Mouse (Mus musculus): ENCODE results near the gene Hpcal1. TPM values are rescaled to one million over a fixed set of nuclear protein-coding genes. Genes with fewer than 3 reads are reported as not detected.

Gene Hpcal1
- polyA plus RNA-seq, 1 experiment from 2014 or later = 77.0 TPM

- whole genome bisulfite sequencing = 0% methylated on average over 30 of the region's 30 CpGs
- Histone ChIP-seq H3K4me1 (replicated peaks) (peaks cover 28% of the 10 kb centered on the region), H3K4me2 (peak overlapping the region; percentile 88), H3K9me3 (no peaks in the 10 kb centered on the region), H3K27me3 (0 out of 2 replicates have a peak, but pooled peaks cover 4% of the 10 kb centered on the region), H3K36me3 (no peaks in the 10 kb centered on the region), H3K9ac (peak overlapping the region; percentile 80), H3K4me3 (peak overlapping the region; percentile 56), H3K27ac (replicated peaks) (no peak overlapping the region)
- peak; percentile 57 for ATAC-seq (ENCODE audit: low read depth)
Measured at GRCm38 (mm10) chr12:17691320-17691876, 742 bp downstream of the Hpcal1 start.

GRCm38 (mm10) chr12:17691891-17692321, 1.2 kb downstream of the Hpcal1 start:
- H3K4me2 ChIP-seq = peak overlapping the region; percentile 88
- under 1% methylated on average over 23 of the region's 23 CpGs for WGBS
- ATAC-seq (ENCODE audit: low read depth) = no peak
- no peaks in the 10 kb centered on the region for H3K36me3 ChIP-seq
- H3K9me3 ChIP-seq = no peaks in the 10 kb centered on the region
- H3K4me1 ChIP-seq (replicated peaks) = peaks cover 28% of the 10 kb centered on the region
- H3K27me3 ChIP-seq = 0 out of 2 replicates have a peak, but pooled peaks cover 4% of the 10 kb centered on the region
- H3K27ac ChIP-seq (replicated peaks) = no peak overlapping the region
- H3K4me3 ChIP-seq = peak overlapping the region; percentile 56
- H3K9ac ChIP-seq = peak overlapping the region; percentile 80

DNA sequence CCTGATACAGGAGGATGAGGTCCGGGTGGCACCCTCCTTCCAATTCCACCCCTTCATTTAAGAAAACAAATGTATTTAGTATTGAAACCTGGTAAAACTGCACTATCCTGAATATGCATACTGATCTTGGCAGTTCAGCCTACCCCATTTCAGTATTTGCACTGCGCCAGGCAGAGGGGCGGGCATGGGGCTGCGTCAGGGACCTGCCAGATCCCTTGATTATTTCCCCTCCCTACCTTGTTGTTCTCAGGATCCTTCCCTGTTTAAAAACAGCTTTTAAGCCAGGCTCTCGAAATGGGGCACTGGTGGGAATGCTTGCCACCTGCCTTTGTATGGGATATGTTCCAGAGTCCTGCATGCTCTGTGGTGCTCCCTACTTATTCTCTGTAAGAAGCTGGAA, 1.7 kb downstream of the Hpcal1 start:
- H3K4me1 ChIP-seq (replicated peaks) = peaks cover 28% of the 10 kb centered on the region
- no peaks in the 10 kb centered on the region for H3K36me3 ChIP-seq
- H3K9me3 ChIP-seq = no peaks in the 10 kb centered on the region
- peak overlapping the region; percentile 56 for H3K4me3 ChIP-seq
- 26% methylated on average over 5 of the region's 5 CpGs for WGBS
- H3K4me2 ChIP-seq = peak overlapping the region; percentile 88
- ATAC-seq (ENCODE audit: low read depth) = no peak
- peak overlapping the region; percentile 80 for H3K9ac ChIP-seq
- no peak overlapping the region for H3K27ac ChIP-seq (replicated peaks)
- H3K27me3 ChIP-seq = 0 out of 2 replicates have a peak, but pooled peaks cover 4% of the 10 kb centered on the region

GRCm38 (mm10) chr12:17692953-17693352, 2.3 kb downstream of the Hpcal1 start:
- Histone ChIP-seq H3K4me3 (no peak overlapping the region), H3K36me3 (no peaks in the 10 kb centered on the region), H3K27ac (replicated peaks) (no peak overlapping the region), H3K4me1 (replicated peaks) (peaks cover 28% of the 10 kb centered on the region), H3K9me3 (no peaks in the 10 kb centered on the region), H3K27me3 (0 out of 2 replicates have a peak, but pooled peaks cover 4% of the 10 kb centered on the region), H3K9ac (no peak overlapping the region), H3K4me2 (peak overlapping the region; percentile 88)
- ATAC-seq (ENCODE audit: low read depth) = no peak
- WGBS = 57% methylated on average over 4 of the region's 4 CpGs

- ATAC-seq (ENCODE audit: low read depth) = no peak
- WGBS = 70% methylated on average over 1 of the region's 1 CpGs
- Histone ChIP-seq H3K36me3 (no peaks in the 10 kb centered on the region), H3K9ac (no peak overlapping the region), H3K4me2 (no peak overlapping the region), H3K27me3 (0 out of 2 replicates have a peak, but pooled peaks cover 4% of the 10 kb centered on the region), H3K27ac (replicated peaks) (no peak overlapping the region), H3K4me1 (replicated peaks) (peaks cover 41% of the 10 kb centered on the region), H3K4me3 (no peak overlapping the region), H3K9me3 (no peaks in the 10 kb centered on the region)
Measured at GRCm38 (mm10) chr12:17694589-17695115, 4.0 kb downstream of the Hpcal1 start.

- peaks cover 47% of the 10 kb centered on the region for H3K4me1 ChIP-seq (replicated peaks)
- no peak overlapping the region for H3K9ac ChIP-seq
- no peak overlapping the region for H3K27ac ChIP-seq (replicated peaks)
- H3K4me2 ChIP-seq = no peak overlapping the region
- H3K36me3 ChIP-seq = no peaks in the 10 kb centered on the region
- no peaks in the 10 kb centered on the region for H3K9me3 ChIP-seq
- no peak overlapping the region for H3K4me3 ChIP-seq
- H3K27me3 ChIP-seq = 0 out of 2 replicates have a peak, but pooled peaks cover 4% of the 10 kb centered on the region
- 85% methylated on average over 7 of the region's 7 CpGs for WGBS
- ATAC-seq (ENCODE audit: low read depth) = no peak
Measured at GRCm38 (mm10) chr12:17696395-17696794, 5.7 kb downstream of the Hpcal1 start.

GRCm38 (mm10) chr12:17698934-17699333, 8.3 kb downstream of the Hpcal1 start:
- H3K36me3 ChIP-seq = no peaks in the 10 kb centered on the region
- WGBS = 40% methylated on average over 4 of the region's 4 CpGs
- H3K27me3 ChIP-seq = no peaks in the 10 kb centered on the region
- H3K9me3 ChIP-seq = no peaks in the 10 kb centered on the region
- H3K4me1 ChIP-seq (replicated peaks) = peaks cover 42% of the 10 kb centered on the region
- ATAC-seq (ENCODE audit: low read depth) = peak; percentile 20; the same call in 1 of the 2 replicates
- peak overlapping the region; percentile 14; the same call in 1 of the 2 replicates for H3K27ac ChIP-seq (replicated peaks)
- no peak overlapping the region for H3K9ac ChIP-seq
- no peak overlapping the region for H3K4me3 ChIP-seq
- no peak overlapping the region for H3K4me2 ChIP-seq

- Histone ChIP-seq H3K9ac (no peak overlapping the region), H3K36me3 (no peaks in the 10 kb centered on the region), H3K4me2 (no peak overlapping the region), H3K4me1 (replicated peaks) (peaks cover 42% of the 10 kb centered on the region), H3K27ac (replicated peaks) (no peak overlapping the region; the same call in 1 of the 2 replicates), H3K9me3 (no peaks in the 10 kb centered on the region), H3K27me3 (no peaks in the 10 kb centered on the region), H3K4me3 (no peak overlapping the region)
- peak; percentile 47 for ATAC-seq (ENCODE audit: low read depth)
- 73% methylated on average over 1 of the region's 1 CpGs for WGBS
Measured at GRCm38 (mm10) chr12:17699480-17699879, 8.8 kb downstream of the Hpcal1 start.

- H3K36me3 ChIP-seq = no peaks in the 10 kb centered on the region
- no peak overlapping the region for H3K9ac ChIP-seq
- no peak overlapping the region for H3K4me3 ChIP-seq
- peaks cover 38% of the 10 kb centered on the region for H3K4me1 ChIP-seq (replicated peaks)
- H3K27me3 ChIP-seq = no peaks in the 10 kb centered on the region
- H3K27ac ChIP-seq (replicated peaks) = peak overlapping the region; percentile 55; the same call in 1 of the 2 replicates
- no peak overlapping the region for H3K4me2 ChIP-seq
- ATAC-seq (ENCODE audit: low read depth) = no peak
- WGBS = 66% methylated on average over 5 of the region's 5 CpGs
- H3K9me3 ChIP-seq = no peaks in the 10 kb centered on the region
Measured at GRCm38 (mm10) chr12:17701131-17701720, 10.6 kb downstream of the Hpcal1 start.

GRCm38 (mm10) chr12:17701795-17702194, 11.1 kb downstream of the Hpcal1 start:
- no peak overlapping the region for H3K4me3 ChIP-seq
- no peak for ATAC-seq (ENCODE audit: low read depth)

GRCm38 (mm10) chr12:17702257-17702943, 11.7 kb downstream of the Hpcal1 start:
- Histone ChIP-seq H3K9ac (no peak overlapping the region), H3K27ac (replicated peaks) (no peak overlapping the region), H3K4me2 (no peak overlapping the region), H3K9me3 (no peaks in the 10 kb centered on the region), H3K4me3 (no peak overlapping the region), H3K36me3 (no peaks in the 10 kb centered on the region), H3K27me3 (no peaks in the 10 kb centered on the region), H3K4me1 (replicated peaks) (peaks cover 38% of the 10 kb centered on the region)
- ATAC-seq (ENCODE audit: low read depth) = no peak
- 67% methylated on average over 9 of the region's 9 CpGs for WGBS

More at GRCm38 (mm10) chr12:17701795-17702194, 11.1 kb downstream of the Hpcal1 start:
- 48% methylated on average over 2 of the region's 2 CpGs for WGBS
- Histone ChIP-seq H3K27me3 (no peaks in the 10 kb centered on the region), H3K27ac (replicated peaks) (peak overlapping the region; percentile 55), H3K9ac (no peak overlapping the region), H3K36me3 (no peaks in the 10 kb centered on the region), H3K4me1 (replicated peaks) (peaks cover 38% of the 10 kb centered on the region), H3K9me3 (no peaks in the 10 kb centered on the region), H3K4me2 (no peak overlapping the region)

GRCm38 (mm10) chr12:17702944-17703335, 12.3 kb downstream of the Hpcal1 start:
- Histone ChIP-seq H3K4me1 (replicated peaks) (peaks cover 38% of the 10 kb centered on the region), H3K27me3 (no peaks in the 10 kb centered on the region), H3K4me3 (no peak overlapping the region), H3K27ac (replicated peaks) (no peak overlapping the region), H3K9me3 (no peaks in the 10 kb centered on the region), H3K4me2 (no peak overlapping the region), H3K36me3 (no peaks in the 10 kb centered on the region), H3K9ac (no peak overlapping the region)
- WGBS = 84% methylated on average over 6 of the region's 6 CpGs
- no peak for ATAC-seq (ENCODE audit: low read depth)
